Mouse (Mus musculus) lung, embryonic 16.5 days (tissue): ENCODE measurements at regions not wholly inside any gene's neighbourhood (a gene's known extent, or its start where the extent isn't known, plus 50 kb on each side); places are given as distances from the start of the nearest gene placed in this dataset.

Source experiments
- ATAC-seq: fragments of 200-750 bp; cut with Nextera tagmentation; 2 replicates; pipeline ENCODE4 v1.8.0; 2017; ENCODE audit warnings: low read depth, mild to moderate bottlenecking, moderate library complexity
- H3K27ac ChIP-seq: fragments of 300-500 bp; sonication (generic); 2 replicates; pipeline ENCODE4 v1.5.1; 2014; ENCODE audit warnings: mild to moderate bottlenecking, control low read depth, low read length
- H3K27me3 ChIP-seq: fragments of 300-500 bp; sonication (generic); 2 replicates; pipeline ENCODE4 v1.6.1; 2014; ENCODE audit warnings: low read depth, low read length, mixed read lengths; ENCODE audit not compliant: control insufficient read depth, insufficient read depth
- H3K36me3 ChIP-seq: fragments of 300-500 bp; sonication (generic); 2 replicates; pipeline ENCODE4 v1.6.1; 2014; ENCODE audit warnings: low read length; ENCODE audit not compliant: control insufficient read depth, insufficient read depth
- H3K4me1 ChIP-seq: fragments of 300-500 bp; sonication (generic); replicated peaks from 2 replicates; pipeline ENCODE4 v1.6.1; 2014; ENCODE audit warnings: low read length, mixed read lengths; ENCODE audit not compliant: control insufficient read depth, insufficient read depth
- H3K4me2 ChIP-seq: fragments of 300-500 bp; sonication (generic); 2 replicates; pipeline ENCODE4 v1.6.1; 2014; ENCODE audit warnings: low read depth, low read length, control low read depth
- H3K4me3 ChIP-seq: fragments of 300-500 bp; sonication (generic); 2 replicates; pipeline ENCODE4 v1.5.1; 2014; ENCODE audit warnings: mild to moderate bottlenecking, low read length, control low read depth
- H3K9ac ChIP-seq: fragments of 300-500 bp; sonication (generic); 2 replicates; pipeline ENCODE4 v1.6.1; 2014; ENCODE audit warnings: low read length, control low read depth
- H3K9me3 ChIP-seq: fragments of 300-500 bp; sonication (generic); 2 replicates; pipeline ENCODE4 v1.6.1; 2016; ENCODE audit warnings: low read length; ENCODE audit not compliant: control insufficient read depth
- WGBS: fragments of 180-500 bp; shearing (Covaris S2); extraction: QIAGEN DNeasy Blood & Tissue Kit; methylation state at CpG from one replicate; pipeline ENCODE4 v1.1.7; 2014; 5-methylcytosine and 5-hydroxymethylcytosine counted together

- H3K36me3 ChIP-seq, result no peaks in the 10 kb centered on the region
- no peaks in the 10 kb centered on the region for H3K4me1 ChIP-seq
- H3K27ac ChIP-seq, result no peak overlapping the region
- no peak overlapping the region for H3K4me3 ChIP-seq
- no peak overlapping the region for H3K4me2 ChIP-seq
- H3K9ac ChIP-seq, result no peak overlapping the region
- H3K27me3 ChIP-seq, result no peaks in the 10 kb centered on the region
- no peaks in the 10 kb centered on the region for H3K9me3 ChIP-seq
- WGBS, result 41% methylated on average over 1 of the region's 1 CpGs
- ATAC-seq, result peak; percentile 26; the same call in 1 of the 2 replicates
Measured at GRCm38 (mm10) chr14:81456396-81456795, 1472.5 kb downstream of the Olfm4 start.

GRCm38 (mm10) chr14:81479261-81479660, 1495.4 kb downstream of the Olfm4 start:
- WGBS, result 26% methylated on average over 1 of the region's 1 CpGs
- no peak overlapping the region for H3K9ac ChIP-seq
- no peak overlapping the region for H3K4me2 ChIP-seq
- H3K9me3 ChIP-seq, result no peaks in the 10 kb centered on the region
- no peak for ATAC-seq
- no peaks in the 10 kb centered on the region for H3K36me3 ChIP-seq
- H3K27ac ChIP-seq, result no peak overlapping the region
- H3K4me1 ChIP-seq, result no peaks in the 10 kb centered on the region
- H3K27me3 ChIP-seq, result no peaks in the 10 kb centered on the region
- no peak overlapping the region for H3K4me3 ChIP-seq

- no peaks in the 10 kb centered on the region for H3K9me3 ChIP-seq
- no peak overlapping the region for H3K27ac ChIP-seq
- H3K9ac ChIP-seq, result no peak overlapping the region
- H3K27me3 ChIP-seq, result no peaks in the 10 kb centered on the region
- H3K4me1 ChIP-seq, result no peaks in the 10 kb centered on the region
- no peak overlapping the region for H3K4me3 ChIP-seq
- no peak for ATAC-seq
- H3K4me2 ChIP-seq, result no peak overlapping the region
- no peaks in the 10 kb centered on the region for H3K36me3 ChIP-seq
- 60% methylated on average over 1 of the region's 1 CpGs for WGBS
Measured at GRCm38 (mm10) chr14:81483594-81483993, 1499.7 kb downstream of the Olfm4 start.

GRCm38 (mm10) chr14:81508934-81509333, 1525.1 kb downstream of the Olfm4 start:
- 73% methylated on average over 1 of the region's 1 CpGs for WGBS
- Histone ChIP-seq H3K9me3 (no peaks in the 10 kb centered on the region), H3K9ac (no peak overlapping the region)

More at GRCm38 (mm10) chr14:81508934-81509333, 1525.1 kb downstream of the Olfm4 start:
- H3K4me2 ChIP-seq, result no peak overlapping the region
- H3K4me1 ChIP-seq, result no peaks in the 10 kb centered on the region
- no peaks in the 10 kb centered on the region for H3K36me3 ChIP-seq
- H3K4me3 ChIP-seq, result no peak overlapping the region
- no peaks in the 10 kb centered on the region for H3K27me3 ChIP-seq
- ATAC-seq, result no peak
- no peak overlapping the region for H3K27ac ChIP-seq
